Mouse (Mus musculus): ENCODE data around the gene Mrgprh. TPM values are rescaled to one million over a fixed set of nuclear protein-coding genes. Genes with fewer than 3 reads are reported as not detected.
"Not testable (repeated sequence)": the region's sequence is repeated elsewhere in the genome, so short reads cannot be mapped to it uniquely, and the experiment has no call there.

Gene Mrgprh
- total RNA-seq, 1 experiment from 2014 or later = not detected

DNA sequence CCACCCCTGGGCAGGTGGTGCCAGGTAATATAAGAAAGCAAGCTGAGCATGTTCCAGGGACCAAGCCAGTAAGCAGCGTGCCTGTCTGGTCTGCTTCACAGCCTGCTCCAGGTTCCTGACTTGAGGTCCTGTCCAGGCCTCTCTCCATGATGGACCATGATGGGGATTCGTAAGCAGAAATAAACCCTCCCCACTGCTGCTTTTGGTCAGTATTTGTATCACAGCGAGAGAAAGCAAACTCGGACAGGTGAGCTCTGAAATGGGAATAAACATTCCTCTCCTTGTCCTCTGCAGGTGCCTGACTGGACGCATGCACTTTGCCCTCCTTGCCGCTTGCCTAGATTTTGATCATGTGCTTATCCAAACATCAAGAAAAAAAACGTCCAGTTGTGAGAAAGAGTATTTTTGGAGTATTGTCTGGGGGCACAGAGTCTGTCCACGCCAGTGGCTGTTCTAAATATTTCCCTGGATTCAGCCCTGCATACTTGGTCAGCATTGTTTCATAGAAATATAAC is 16.8 kb upstream of the Mrgprh start:
- no peak for ATAC-seq (replicated peaks in 1 of 2; ENCODE audit: insufficient read depth in 1 of 2, low FRiP score in 2 of 2, low TSS enrichment in 1 of 2, low read depth in 1 of 2, poor library complexity in 2 of 2, severe bottlenecking in 2 of 2)

DNA sequence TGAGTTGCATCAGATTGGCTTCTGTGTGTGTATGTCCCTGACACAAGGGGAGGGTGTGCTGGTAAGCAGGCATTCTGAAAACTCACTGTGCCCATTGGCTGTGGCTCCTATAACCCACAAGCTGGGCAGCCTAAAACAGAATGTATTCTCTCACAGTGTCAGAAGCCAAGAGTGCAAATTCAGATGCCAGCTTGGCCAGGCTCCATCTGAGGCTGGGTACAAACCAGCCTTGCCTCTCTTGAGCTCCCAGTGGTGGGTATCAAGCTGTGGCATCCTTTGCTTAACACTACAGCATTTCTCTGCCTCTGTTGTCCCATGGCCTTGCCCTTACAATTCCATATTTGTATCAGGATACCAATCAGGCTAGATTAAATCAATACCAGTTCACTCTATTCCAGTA is 11.7 kb upstream of the Mrgprh start:
- ATAC-seq (replicated peaks in 1 of 2; ENCODE audit: insufficient read depth in 1 of 2, low FRiP score in 2 of 2, low TSS enrichment in 1 of 2, low read depth in 1 of 2, poor library complexity in 2 of 2, severe bottlenecking in 2 of 2) = no peak

DNA sequence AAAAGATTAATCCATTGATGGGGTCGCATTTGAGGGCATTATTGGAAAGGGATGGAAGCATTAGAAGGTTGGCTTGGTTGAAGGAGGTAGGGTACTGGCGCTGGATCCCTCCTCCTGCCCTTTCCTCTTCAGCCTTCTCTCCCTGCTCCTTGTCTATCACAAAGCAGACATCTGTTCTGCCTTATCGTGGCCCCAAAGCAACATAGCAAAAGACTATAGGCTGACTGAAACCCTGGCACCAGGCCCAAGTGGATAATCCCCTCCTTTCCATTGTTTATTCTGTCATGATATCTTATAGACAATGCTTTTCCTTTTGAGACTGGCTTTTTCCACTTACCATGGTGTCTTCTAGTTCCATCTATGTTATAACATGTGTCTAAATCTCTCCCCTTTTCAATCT is 10.4 kb upstream of the Mrgprh start:
- no peak for ATAC-seq (replicated peaks in 1 of 2; ENCODE audit: insufficient read depth in 1 of 2, low FRiP score in 2 of 2, low TSS enrichment in 1 of 2, low read depth in 1 of 2, poor library complexity in 2 of 2, severe bottlenecking in 2 of 2)

DNA sequence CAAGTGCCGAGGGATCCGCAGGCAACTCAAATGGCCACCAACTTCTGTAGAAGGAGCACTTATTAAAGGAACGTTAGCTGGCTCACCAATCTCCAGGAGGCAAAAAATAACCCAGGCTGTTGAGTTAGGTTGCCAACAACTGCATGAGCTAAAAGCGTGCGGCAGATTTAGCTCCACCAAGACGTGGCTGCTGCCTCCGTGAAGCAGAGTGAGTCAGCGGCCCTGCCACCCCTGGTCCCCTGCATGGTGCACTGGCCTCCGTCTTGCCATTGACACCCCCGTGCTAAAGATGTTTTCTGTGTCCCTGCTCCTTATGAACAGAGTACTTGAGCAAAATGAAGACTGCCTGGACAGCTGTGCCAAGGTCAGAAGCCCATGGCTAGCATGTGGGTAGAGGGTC is 9.0 kb upstream of the Mrgprh start:
- no peak for ATAC-seq (replicated peaks in 1 of 2; ENCODE audit: insufficient read depth in 1 of 2, low FRiP score in 2 of 2, low TSS enrichment in 1 of 2, low read depth in 1 of 2, poor library complexity in 2 of 2, severe bottlenecking in 2 of 2)

DNA sequence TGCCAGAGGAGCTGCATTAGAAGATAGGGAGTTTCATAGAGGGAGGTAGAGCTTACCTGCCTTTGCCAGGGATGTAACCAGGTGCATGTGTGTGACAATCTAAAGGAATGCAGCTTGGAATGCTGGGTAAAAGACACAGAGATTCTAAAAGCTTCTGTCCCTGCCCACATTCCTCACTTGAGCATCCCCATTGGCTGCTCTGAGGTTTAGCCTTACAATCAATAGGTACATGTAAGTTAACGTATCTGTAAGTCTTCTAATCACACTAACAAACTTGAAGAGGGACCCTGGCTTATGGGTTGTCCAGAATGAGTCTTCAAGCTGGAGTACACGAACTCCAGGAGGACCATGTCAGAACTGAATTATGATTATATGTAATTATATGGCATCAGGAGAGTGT is 7.8 kb upstream of the Mrgprh start, which contains the start of gene Mas1:
Mas1 (minus strand) TSS at position 101 of the 400 bp plus-strand sequence.
- ATAC-seq (replicated peaks in 1 of 2; ENCODE audit: insufficient read depth in 1 of 2, low FRiP score in 2 of 2, low TSS enrichment in 1 of 2, low read depth in 1 of 2, poor library complexity in 2 of 2, severe bottlenecking in 2 of 2) = no peak

- no peak for ATAC-seq (replicated peaks in 1 of 2; ENCODE audit: insufficient read depth in 1 of 2, low FRiP score in 2 of 2, low TSS enrichment in 1 of 2, low read depth in 1 of 2, poor library complexity in 2 of 2, severe bottlenecking in 2 of 2)
These were observed 7.2 kb upstream of the Mrgprh start for GRCm38 (mm10) chr17:12868640-12869039.

DNA sequence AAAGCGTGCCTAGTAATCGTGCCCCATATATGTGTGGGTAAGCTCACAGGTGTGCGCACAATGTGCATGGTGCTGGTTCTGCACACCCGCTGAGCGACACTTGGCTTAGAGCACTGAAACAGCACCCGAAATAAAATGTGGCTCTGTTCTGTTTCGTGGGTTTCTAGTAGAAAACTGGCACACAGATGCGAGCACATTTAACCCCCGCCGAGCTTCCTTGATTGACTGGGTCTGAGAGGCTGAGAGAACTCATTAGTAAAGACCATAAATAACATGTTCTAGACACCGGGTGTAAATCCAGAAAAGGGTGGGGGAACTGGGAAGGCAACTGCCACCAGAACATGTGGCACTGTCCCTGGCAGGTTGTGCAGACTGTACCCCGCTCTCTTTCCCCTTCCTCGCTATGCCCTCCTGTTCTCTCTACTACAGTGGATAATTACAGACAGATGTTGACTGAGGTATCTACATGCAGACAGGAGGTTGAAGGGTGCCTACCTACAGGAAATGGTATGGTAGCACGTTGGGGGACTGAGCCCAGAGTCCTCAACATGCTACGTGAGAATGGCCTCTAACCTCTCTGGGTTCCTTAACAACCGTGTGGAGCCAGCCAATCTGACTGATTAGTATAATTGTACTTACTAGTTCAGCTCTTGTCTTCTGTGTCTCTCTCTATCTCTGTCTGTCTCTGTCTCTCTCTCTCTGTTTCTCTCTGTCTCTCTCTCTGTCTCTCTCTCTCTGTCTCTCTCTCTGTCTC is 3.4 kb upstream of the Mrgprh start:
- ATAC-seq (replicated peaks in 1 of 2; ENCODE audit: insufficient read depth in 1 of 2, low FRiP score in 2 of 2, low TSS enrichment in 1 of 2, low read depth in 1 of 2, poor library complexity in 2 of 2, severe bottlenecking in 2 of 2) = peak; percentile 33 to 38; a peak in 1 of 4 replicates

DNA sequence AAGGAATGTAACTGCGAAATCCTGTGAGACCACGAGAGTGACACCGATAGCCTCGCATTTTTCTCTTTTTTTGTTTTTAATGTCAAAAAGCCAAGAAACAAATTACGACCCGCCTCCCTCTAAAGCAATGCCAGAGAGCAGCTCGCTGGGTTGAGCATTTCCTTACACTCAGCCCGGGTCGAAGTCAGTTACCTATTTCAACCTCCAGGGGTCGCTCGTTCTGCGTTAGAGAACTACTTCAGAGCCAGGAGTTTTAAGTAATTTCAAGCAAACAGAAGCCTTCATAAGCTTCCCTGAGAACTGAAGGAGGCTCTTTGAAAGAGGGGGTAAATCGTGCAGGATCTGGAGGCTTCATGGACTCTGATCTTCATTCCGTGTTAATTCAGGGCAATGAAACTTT is 4.3 kb downstream of the Mrgprh start:
- peak; percentile 79 to 84 for ATAC-seq (replicated peaks in 1 of 2; ENCODE audit: insufficient read depth in 1 of 2, low FRiP score in 2 of 2, low TSS enrichment in 1 of 2, low read depth in 1 of 2, poor library complexity in 2 of 2, severe bottlenecking in 2 of 2)

- ATAC-seq (replicated peaks in 1 of 2; ENCODE audit: insufficient read depth in 1 of 2, low FRiP score in 2 of 2, low TSS enrichment in 1 of 2, low read depth in 1 of 2, poor library complexity in 2 of 2, severe bottlenecking in 2 of 2) = no peak
These were observed 5.4 kb downstream of the Mrgprh start for GRCm38 (mm10) chr17:12881216-12881615.

DNA sequence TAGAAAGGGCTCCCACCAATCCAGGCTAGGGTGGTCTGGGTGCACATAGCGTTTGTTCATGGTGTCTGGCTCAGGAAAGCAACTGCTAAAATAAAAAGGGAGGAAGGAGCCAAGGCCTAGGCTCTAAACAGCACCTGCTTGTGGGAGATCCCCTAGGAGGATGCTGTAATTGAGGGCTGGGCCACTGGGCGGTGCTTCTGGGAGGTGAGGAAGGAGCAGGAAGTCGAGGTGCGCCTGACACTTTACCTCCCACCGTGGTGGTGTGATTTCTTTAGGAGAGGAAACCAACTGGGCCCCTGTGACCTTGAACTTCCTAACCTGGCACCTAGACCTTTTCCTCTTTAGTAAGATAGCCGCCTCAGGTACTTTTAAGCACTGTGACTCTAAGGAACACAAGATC is 10.8 kb downstream of the Mrgprh start:
- peak; percentile 49 to 55; a peak in 3 of 4 replicates for ATAC-seq (replicated peaks in 1 of 2; ENCODE audit: insufficient read depth in 1 of 2, low FRiP score in 2 of 2, low TSS enrichment in 1 of 2, low read depth in 1 of 2, poor library complexity in 2 of 2, severe bottlenecking in 2 of 2)

- no peak for ATAC-seq (replicated peaks in 1 of 2; ENCODE audit: insufficient read depth in 1 of 2, low FRiP score in 2 of 2, low TSS enrichment in 1 of 2, low read depth in 1 of 2, poor library complexity in 2 of 2, severe bottlenecking in 2 of 2)
These were observed 11.4 kb downstream of the Mrgprh start for GRCm38 (mm10) chr17:12887021-12887775.

GRCm38 (mm10) chr17:12891054-12891453 is 15.2 kb downstream of the Mrgprh start:
- ATAC-seq (replicated peaks in 1 of 2; ENCODE audit: insufficient read depth in 1 of 2, low FRiP score in 2 of 2, low TSS enrichment in 1 of 2, low read depth in 1 of 2, poor library complexity in 2 of 2, severe bottlenecking in 2 of 2) = no peak

- ATAC-seq (replicated peaks in 1 of 2; ENCODE audit: insufficient read depth in 1 of 2, low FRiP score in 2 of 2, low TSS enrichment in 1 of 2, low read depth in 1 of 2, poor library complexity in 2 of 2, severe bottlenecking in 2 of 2) = no peak
These were observed 16.2 kb downstream of the Mrgprh start for GRCm38 (mm10) chr17:12892033-12892432.

- no peak for ATAC-seq (replicated peaks in 1 of 2; ENCODE audit: insufficient read depth in 1 of 2, low FRiP score in 2 of 2, low TSS enrichment in 1 of 2, low read depth in 1 of 2, poor library complexity in 2 of 2, severe bottlenecking in 2 of 2)
These were observed 21.8 kb downstream of the Mrgprh start for GRCm38 (mm10) chr17:12897674-12898073.

GRCm38 (mm10) chr17:12898607-12899006 is 22.8 kb downstream of the Mrgprh start:
- not testable (repeated sequence) for ATAC-seq (replicated peaks in 1 of 2; ENCODE audit: insufficient read depth in 1 of 2, low FRiP score in 2 of 2, low TSS enrichment in 1 of 2, low read depth in 1 of 2, poor library complexity in 2 of 2, severe bottlenecking in 2 of 2)

- no peak for ATAC-seq (replicated peaks in 1 of 2; ENCODE audit: insufficient read depth in 1 of 2, low FRiP score in 2 of 2, low TSS enrichment in 1 of 2, low read depth in 1 of 2, poor library complexity in 2 of 2, severe bottlenecking in 2 of 2)
These were observed 26.5 kb downstream of the Mrgprh start for GRCm38 (mm10) chr17:12902291-12902690.

GRCm38 (mm10) chr17:12903372-12904333 is 27.8 kb downstream of the Mrgprh start:
- ATAC-seq (replicated peaks in 1 of 2; ENCODE audit: insufficient read depth in 1 of 2, low FRiP score in 2 of 2, low TSS enrichment in 1 of 2, low read depth in 1 of 2, poor library complexity in 2 of 2, severe bottlenecking in 2 of 2) = no peak

Data from hematopoietic stem cell, adult 5-6 weeks (primary cell).